Mouse (Mus musculus) forebrain, embryonic 15.5 days (tissue): Measurements from ENCODE around the gene Cnfn. TPM values are rescaled to one million over a fixed set of nuclear protein-coding genes. Genes with fewer than 3 reads are reported as not detected.

ENCODE experiments used
- ATAC-seq: fragments of 200-750 bp; cut with Nextera tagmentation; replicated peaks from 2 replicates; pipeline ENCODE4 v1.8.0; 2017; ENCODE audit warnings: mild to moderate bottlenecking, moderate TSS enrichment, moderate library complexity
- H3K27ac ChIP-seq: fragments of 300-500 bp; sonication (generic); replicated peaks from 2 replicates; pipeline ENCODE4 v1.5.1; 2015; ENCODE audit warnings: mild to moderate bottlenecking, inconsistent platforms
- H3K27me3 ChIP-seq: fragments of 300-500 bp; sonication (generic); 2 replicates; pipeline ENCODE4 v1.6.1; 2015; ENCODE audit warnings: inconsistent platforms
- H3K36me3 ChIP-seq: fragments of 300-500 bp; sonication (generic); 2 replicates; pipeline ENCODE4 v1.6.1; 2015; ENCODE audit warnings: mild to moderate bottlenecking, inconsistent platforms
- H3K4me1 ChIP-seq: fragments of 300-500 bp; sonication (generic); 2 replicates; pipeline ENCODE4 v1.6.1; 2015; ENCODE audit warnings: inconsistent platforms
- H3K4me2 ChIP-seq: fragments of 300-500 bp; sonication (generic); replicated peaks from 2 replicates; pipeline ENCODE4 v1.6.1; 2015; ENCODE audit warnings: mild to moderate bottlenecking, inconsistent platforms
- H3K4me3 ChIP-seq: fragments of 300-500 bp; sonication (generic); 2 replicates; pipeline ENCODE4 v1.5.1; 2015; ENCODE audit warnings: mild to moderate bottlenecking, inconsistent platforms
- H3K9ac ChIP-seq: fragments of 300-500 bp; sonication (generic); replicated peaks from 2 replicates; pipeline ENCODE4 v1.6.1; 2015; ENCODE audit warnings: mild to moderate bottlenecking, inconsistent platforms
- H3K9me3 ChIP-seq: fragments of 300-500 bp; sonication (generic); 2 replicates; pipeline ENCODE4 v1.6.1; 2016; ENCODE audit warnings: inconsistent platforms
- WGBS: fragments of 180-500 bp; shearing (Covaris S2); methylation state at CpG from one replicate; pipeline ENCODE4 v1.1.7; 2015; ENCODE audit warnings: mixed read lengths; 5-methylcytosine and 5-hydroxymethylcytosine counted together
- polyA plus RNA-seq: library from polyadenylated mRNA; unstranded; fragments of >200 nt; fragmentation: Nextera tagmentation; extraction: Ambion mirVana; gene quantifications from 2 replicates; pipeline ENCODE4 v1.2.1, GENCODE M21; 2015

Gene Cnfn
- polyA plus RNA-seq, 1 experiment from 2014 or later: not detected

DNA sequence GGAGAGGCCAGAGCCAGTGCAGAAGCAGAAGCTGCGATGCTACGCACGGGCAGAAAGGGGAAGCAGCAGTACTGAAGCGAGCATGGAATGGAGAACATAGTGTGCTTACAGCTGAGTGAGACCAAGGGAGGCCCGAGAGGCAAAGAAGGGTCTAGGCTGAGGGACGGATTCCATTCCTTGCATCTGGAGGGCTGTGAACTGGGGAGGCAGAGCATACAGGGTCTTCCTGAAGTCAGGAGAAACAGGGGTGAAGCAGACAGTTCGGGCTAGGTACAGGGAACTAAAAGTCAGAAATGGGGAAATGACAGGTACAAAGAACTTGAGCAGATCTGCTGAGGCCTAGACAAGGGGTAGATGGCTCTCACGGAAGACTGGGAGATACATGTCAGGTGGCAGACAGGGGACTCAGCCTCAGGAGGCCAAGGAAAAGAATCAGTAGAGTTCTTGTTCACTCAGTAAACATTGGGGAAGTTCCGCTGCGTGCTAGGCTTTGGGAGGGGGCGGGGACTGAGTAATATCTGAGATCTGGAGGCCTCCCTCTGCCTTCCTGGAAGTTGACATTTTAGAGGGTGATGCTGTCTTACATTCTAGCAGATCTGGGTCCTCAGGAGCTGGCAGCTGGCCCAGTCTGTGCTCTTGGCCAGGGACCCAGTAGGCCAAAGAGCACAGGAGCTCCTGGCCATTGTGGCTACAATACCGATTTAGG lies 16.5 kb upstream of the Cnfn start:
- H3K4me1 ChIP-seq: peaks cover 5% of the 10 kb centered on the region; the same call in 1 of the 2 replicates
- H3K27ac ChIP-seq: no peak overlapping the region
- H3K9me3 ChIP-seq: no peaks in the 10 kb centered on the region
- no peak overlapping the region for H3K4me3 ChIP-seq
- no peak overlapping the region for H3K4me2 ChIP-seq
- H3K9ac ChIP-seq: no peak overlapping the region
- 85% methylated on average over 12 of the region's 12 CpGs for WGBS
- peaks cover 56% of the 10 kb centered on the region for H3K36me3 ChIP-seq
- no peak for ATAC-seq
- H3K27me3 ChIP-seq: no peaks in the 10 kb centered on the region

DNA sequence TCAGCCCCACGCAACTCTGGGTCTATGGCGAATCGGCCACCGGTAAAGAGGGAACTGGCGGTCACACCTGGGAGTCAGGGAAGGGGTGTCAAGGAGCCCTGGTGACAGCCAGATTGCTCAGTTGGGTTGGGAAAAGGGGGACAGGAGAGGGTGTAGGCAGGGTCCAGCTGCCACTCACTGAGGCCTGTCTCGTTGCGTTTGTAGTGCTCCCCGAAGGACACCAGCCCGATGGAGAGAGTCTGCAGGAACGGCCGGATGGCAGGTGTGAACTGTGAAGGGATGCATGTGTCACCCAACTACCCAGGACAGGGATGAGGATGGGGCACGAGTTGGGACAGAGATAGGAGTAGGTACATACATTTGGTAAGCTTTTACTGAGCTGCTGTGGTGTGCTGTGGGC lies 15.7 kb upstream of the Cnfn start:
- Histone ChIP-seq H3K4me1 (peaks cover 5% of the 10 kb centered on the region; the same call in 1 of the 2 replicates), H3K9ac (no peak overlapping the region), H3K4me2 (no peak overlapping the region), H3K27ac (no peak overlapping the region), H3K4me3 (no peak overlapping the region), H3K36me3 (peaks cover 61% of the 10 kb centered on the region), H3K27me3 (no peaks in the 10 kb centered on the region), H3K9me3 (no peaks in the 10 kb centered on the region)
- 92% methylated on average over 12 of the region's 12 CpGs for WGBS
- ATAC-seq: no peak

DNA sequence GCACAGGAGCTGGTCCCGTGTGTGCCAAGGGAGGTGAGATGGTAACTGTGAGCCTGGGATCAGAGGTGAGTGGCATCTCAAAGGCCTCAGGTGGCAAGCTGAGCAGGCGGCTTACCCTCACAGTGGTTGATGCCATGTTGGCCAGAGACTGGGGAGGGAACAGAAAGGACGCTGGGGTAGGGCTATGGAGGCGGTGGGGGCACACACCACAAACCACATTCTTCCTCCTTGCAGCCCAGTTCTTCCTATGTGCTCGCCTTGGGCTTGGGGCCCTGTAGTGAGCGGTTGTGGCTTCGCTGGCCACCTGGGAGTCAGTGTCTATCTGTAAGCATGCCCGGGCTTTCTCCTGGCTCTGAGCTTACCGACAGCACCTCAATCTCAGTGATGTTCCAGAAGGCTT lies 15.3 kb upstream of the Cnfn start:
- Histone ChIP-seq H3K9me3 (no peaks in the 10 kb centered on the region), H3K27me3 (no peaks in the 10 kb centered on the region), H3K9ac (no peak overlapping the region), H3K27ac (no peak overlapping the region), H3K36me3 (peaks cover 61% of the 10 kb centered on the region), H3K4me1 (peaks cover 3% of the 10 kb centered on the region), H3K4me2 (no peak overlapping the region), H3K4me3 (no peak overlapping the region)
- WGBS: 86% methylated on average over 9 of the region's 9 CpGs
- no peak for ATAC-seq

DNA sequence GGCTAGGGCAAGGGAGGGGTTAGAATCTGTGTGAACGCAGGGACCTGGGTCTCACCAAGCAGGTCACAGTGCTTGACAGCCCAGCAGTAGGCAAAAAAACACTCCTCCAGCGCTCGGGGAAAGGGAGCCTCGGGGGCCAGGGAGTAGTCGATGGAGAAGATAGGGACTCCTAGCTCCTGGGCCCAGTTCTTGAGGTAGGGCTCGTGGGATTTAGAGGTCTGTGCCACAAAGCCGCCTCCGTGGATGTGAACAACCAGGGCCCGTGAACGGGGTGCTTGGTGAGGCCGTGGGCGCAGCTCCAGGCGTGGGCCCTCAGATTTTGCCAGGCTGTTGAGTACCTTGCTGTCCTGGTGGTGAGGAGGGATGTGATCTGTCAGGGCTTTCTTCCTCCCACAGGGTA lies 14.8 kb upstream of the Cnfn start:
- no peak for ATAC-seq
- Histone ChIP-seq H3K9ac (no peak overlapping the region), H3K4me2 (no peak overlapping the region), H3K36me3 (peaks cover 61% of the 10 kb centered on the region), H3K27ac (no peak overlapping the region), H3K27me3 (no peaks in the 10 kb centered on the region), H3K4me3 (no peak overlapping the region), H3K9me3 (no peaks in the 10 kb centered on the region), H3K4me1 (peaks cover 7% of the 10 kb centered on the region)
- whole genome bisulfite sequencing: 94% methylated on average over 13 of the region's 13 CpGs

DNA sequence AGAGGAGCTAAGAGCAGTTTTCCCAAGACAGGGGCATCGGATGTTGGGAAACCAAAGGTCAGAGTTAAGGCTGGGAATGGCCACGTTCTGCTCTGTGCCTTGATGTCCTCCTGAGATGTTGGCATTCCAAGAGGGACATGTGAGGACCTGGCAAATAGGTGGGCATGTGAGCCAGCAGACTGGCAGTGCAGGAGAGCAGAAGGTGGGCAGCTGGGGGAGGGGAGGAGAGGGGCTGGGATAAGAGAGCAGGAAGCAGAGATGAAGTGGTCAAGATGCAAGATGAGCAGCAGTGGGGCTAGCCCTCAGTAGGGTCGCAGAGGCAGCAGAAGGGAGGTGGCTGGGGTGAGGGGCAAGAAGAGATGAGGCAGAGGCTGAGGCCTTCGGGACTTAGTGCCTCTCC lies 14.4 kb upstream of the Cnfn start:
- Histone ChIP-seq H3K4me2 (no peak overlapping the region), H3K9me3 (no peaks in the 10 kb centered on the region), H3K9ac (no peak overlapping the region), H3K36me3 (peaks cover 61% of the 10 kb centered on the region), H3K4me1 (peaks cover 9% of the 10 kb centered on the region), H3K4me3 (no peak overlapping the region), H3K27ac (no peak overlapping the region), H3K27me3 (no peaks in the 10 kb centered on the region)
- 87% methylated on average over 4 of the region's 4 CpGs for WGBS
- no peak for ATAC-seq

DNA sequence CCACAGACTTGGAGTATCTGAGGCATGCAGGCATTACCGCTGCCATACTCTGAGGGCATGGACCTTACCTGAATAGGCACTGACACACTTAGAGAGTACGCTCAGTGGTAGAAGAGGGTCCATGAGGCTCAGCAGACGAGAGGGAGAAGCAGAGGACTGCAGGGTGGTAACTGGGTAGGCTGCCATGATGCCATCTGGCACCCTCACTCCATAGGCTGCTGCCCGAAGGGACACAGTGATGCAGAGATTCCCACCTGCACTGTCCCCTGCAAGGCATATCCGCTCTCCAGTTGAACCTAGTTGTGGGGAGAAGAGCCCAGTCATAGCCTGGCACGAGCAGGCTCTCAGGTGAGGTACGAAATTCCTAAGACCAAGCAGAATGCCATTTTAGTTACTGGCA lies 13.9 kb upstream of the Cnfn start:
- H3K9me3 ChIP-seq: no peaks in the 10 kb centered on the region
- peaks cover 9% of the 10 kb centered on the region for H3K4me1 ChIP-seq
- peaks cover 59% of the 10 kb centered on the region for H3K36me3 ChIP-seq
- no peak overlapping the region for H3K4me3 ChIP-seq
- H3K27ac ChIP-seq: no peak overlapping the region
- no peaks in the 10 kb centered on the region for H3K27me3 ChIP-seq
- no peak overlapping the region for H3K9ac ChIP-seq
- 88% methylated on average over 7 of the region's 7 CpGs for WGBS
- no peak overlapping the region for H3K4me2 ChIP-seq
- no peak for ATAC-seq

DNA sequence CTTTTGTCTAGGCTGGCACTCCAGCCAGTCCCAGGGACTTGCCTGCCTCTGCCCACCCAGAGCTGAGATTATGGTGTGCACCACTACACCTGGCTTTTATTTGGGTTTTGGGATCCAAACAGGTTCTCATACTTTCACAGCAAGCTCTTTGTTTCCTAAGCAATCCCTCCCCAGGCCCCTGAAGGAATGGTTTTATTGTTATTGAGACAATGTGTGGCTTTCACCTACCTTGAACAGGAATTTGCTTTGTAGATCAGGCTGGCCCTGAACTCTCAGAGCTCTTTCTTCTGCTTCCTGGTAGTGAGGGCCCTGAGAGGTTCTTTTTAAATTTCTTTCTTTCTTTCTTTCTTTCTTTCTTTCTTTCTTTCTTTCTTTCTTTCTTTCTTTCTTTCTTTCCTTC lies 13.0 kb upstream of the Cnfn start:
- Histone ChIP-seq H3K27me3 (no peaks in the 10 kb centered on the region), H3K9ac (no peak overlapping the region), H3K9me3 (no peaks in the 10 kb centered on the region), H3K36me3 (peaks cover 52% of the 10 kb centered on the region), H3K4me1 (peaks cover 9% of the 10 kb centered on the region), H3K4me2 (no peak overlapping the region), H3K27ac (no peak overlapping the region), H3K4me3 (no peak overlapping the region)
- no peak for ATAC-seq

DNA sequence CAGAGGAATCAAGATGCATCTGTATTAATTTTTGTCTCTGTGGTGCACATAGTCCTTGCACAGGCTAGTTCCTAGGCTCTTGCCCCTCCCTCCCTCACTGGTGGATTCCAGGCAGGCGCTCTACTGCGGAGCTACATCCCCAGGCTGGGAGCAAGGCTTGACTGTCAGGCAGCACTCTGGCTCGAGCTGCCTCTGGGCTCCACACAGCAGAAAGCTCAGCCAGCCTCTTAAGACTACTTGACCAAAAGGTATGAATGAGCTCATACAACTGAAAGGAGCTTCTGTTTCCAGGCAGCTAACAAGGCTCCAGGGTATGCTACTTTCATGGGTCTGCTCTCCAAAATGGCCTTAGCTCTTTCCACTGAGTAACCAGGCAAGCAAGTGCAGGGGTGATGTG lies 11.8 kb upstream of the Cnfn start:
- H3K27ac ChIP-seq: no peak overlapping the region
- 25% methylated on average over 3 of the region's 3 CpGs for WGBS
- no peaks in the 10 kb centered on the region for H3K27me3 ChIP-seq
- no peak overlapping the region for H3K9ac ChIP-seq
- no peak overlapping the region for H3K4me2 ChIP-seq
- no peak overlapping the region for H3K4me3 ChIP-seq
- H3K36me3 ChIP-seq: peaks cover 46% of the 10 kb centered on the region
- peaks cover 9% of the 10 kb centered on the region for H3K4me1 ChIP-seq
- ATAC-seq: no peak
- H3K9me3 ChIP-seq: no peaks in the 10 kb centered on the region

DNA sequence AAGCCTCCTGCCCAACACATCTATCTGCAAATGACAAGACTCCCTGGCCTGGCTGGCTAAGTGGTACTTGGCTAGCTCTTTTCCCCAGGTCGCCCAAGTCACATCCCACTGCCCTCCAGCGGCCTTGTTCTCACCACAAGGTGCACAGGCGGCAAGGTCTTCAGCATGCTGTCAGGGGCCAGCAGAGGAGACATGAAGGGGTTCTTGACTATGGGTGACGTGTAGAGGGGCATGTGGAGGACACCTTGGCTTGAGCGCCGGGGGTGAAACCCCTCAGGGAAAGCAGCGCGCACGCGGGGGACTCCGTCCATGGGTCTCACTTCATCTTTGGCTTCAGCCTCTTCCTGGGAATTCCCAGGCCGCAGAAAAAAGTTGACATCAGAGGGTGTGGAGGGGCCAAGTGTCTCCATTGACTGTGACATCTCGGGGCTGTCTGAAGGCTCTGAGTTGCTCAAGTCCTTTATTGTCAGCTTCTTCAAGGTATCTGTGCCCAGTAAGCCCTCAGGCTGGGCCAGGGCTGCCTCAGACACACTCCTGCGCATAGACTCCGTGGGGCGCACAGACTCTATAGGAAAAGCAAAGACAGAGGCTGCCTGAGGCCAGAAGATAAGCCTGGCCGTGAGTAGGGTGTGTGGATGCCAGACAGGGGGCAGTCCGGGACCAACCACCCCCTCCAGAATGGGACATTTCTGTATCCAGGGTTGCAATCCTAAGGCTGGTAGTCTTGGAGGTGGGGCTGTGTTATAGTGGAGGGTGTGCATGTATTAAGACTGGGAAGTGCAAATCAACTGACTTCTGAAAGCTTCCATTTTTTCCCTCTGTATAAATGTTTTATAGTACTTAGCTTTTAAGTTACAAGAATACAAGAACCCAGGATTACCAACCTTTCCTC lies 11.1 kb upstream of the Cnfn start:
- Histone ChIP-seq H3K4me3 (no peak overlapping the region), H3K4me1 (peaks cover 9% of the 10 kb centered on the region), H3K4me2 (no peak overlapping the region; the same call in 1 of the 2 replicates), H3K27me3 (no peaks in the 10 kb centered on the region), H3K9ac (no peak overlapping the region), H3K27ac (no peak overlapping the region), H3K36me3 (peaks cover 45% of the 10 kb centered on the region), H3K9me3 (no peaks in the 10 kb centered on the region)
- ATAC-seq: no peak
- 58% methylated on average over 18 of the region's 18 CpGs for WGBS

DNA sequence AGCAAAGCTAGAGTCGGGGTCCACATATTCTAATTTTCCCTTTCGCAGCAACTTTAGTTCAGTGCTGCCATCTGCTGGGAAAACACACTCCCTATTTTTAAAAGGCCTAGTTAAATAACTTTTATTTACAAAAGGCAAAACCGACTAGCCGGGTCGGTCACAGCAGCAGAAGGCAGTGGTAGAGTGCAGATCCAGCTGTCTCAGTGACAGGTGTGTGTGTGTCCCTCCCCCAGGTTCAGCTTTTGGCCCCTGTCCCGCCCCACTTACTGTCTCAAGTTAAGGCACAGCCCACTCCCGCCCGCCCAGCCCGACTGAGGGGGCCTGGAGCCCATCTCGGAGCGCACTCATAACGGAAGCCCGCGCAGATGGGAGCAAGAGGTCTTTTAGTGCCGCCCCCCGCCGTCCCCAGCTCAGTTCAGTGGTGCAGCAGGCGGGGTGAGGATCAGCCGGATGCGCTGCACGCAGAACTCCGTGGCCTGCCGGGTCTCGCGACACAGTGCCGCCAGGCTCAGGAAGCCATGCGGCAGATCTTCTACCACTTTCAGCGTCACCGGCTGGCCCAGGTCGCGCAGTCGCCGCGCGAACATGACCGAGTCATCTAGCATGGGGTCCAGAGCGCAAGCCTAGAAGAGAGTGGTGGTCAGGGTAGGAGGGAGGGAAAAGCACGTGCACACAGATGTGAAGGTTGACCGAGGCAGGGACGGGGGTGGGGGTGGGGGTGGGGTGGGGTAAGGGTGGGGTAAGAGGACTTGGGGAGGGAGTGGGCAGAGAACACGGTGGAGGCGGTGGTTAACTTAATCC lies 10.2 kb upstream of the Cnfn start:
- Histone ChIP-seq H3K27ac (no peak overlapping the region), H3K4me3 (peak overlapping the region; percentile 26), H3K4me1 (peaks cover 9% of the 10 kb centered on the region), H3K27me3 (no peaks in the 10 kb centered on the region), H3K36me3 (peaks cover 37% of the 10 kb centered on the region), H3K9me3 (no peaks in the 10 kb centered on the region), H3K9ac (peak overlapping the region; percentile 43), H3K4me2 (peak overlapping the region; percentile 45)
- peak; percentile 43 for ATAC-seq
- 3% methylated on average over 42 of the region's 42 CpGs for WGBS

DNA sequence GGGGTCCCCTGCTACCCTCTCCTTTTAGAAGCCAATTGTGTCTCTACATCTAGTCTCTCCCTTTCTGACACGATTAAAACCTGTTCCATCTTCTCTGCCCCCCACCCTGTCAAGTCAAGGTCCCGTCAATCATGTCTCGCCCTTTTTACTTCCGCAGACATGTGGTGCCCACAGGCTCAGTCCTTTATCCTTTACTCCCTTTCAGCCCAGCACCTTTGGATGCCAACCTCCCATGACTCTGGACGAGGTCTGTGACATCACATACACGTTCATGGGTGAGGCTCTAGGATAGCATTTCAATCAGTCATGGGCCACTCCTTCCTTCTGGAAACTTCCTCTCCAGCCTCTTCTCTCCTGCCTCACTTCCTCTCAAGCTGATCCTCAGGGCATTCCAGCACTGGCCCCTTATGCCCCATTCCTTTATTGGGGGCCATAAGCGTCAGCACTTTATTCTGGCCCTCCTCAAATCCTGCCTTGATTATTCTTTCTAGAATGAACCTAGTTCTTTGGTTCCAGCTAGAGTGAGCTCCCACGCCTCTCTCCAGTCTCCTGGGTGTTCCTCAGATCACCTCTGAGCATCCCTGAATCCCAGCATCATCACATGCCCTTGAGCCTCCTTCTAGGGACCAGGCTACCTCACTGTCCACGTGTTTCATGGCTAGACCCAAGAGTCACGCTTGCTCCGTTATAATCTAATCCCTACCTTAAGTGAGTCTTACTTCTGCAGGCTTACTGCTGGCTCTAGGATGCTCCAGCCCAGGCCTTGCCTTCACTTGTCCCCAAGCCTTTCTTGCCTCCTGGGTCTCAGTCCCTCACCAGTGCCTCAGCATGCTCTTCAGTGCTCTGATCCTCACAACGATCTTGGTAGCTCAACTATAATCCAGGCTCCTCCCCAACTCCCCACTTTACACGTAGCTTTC lies 8.9 kb upstream of the Cnfn start:
- no peaks in the 10 kb centered on the region for H3K9me3 ChIP-seq
- WGBS: 83% methylated on average over 13 of the region's 13 CpGs
- no peak overlapping the region for H3K4me2 ChIP-seq

More for the DNA sequence above, 8.9 kb upstream of the Cnfn start:
- Histone ChIP-seq H3K27ac (no peak overlapping the region), H3K9ac (no peak overlapping the region), H3K27me3 (no peaks in the 10 kb centered on the region), H3K4me1 (peaks cover 9% of the 10 kb centered on the region), H3K4me3 (no peak overlapping the region), H3K36me3 (peaks cover 25% of the 10 kb centered on the region)
- no peak for ATAC-seq
